Mouse (Mus musculus) 416B (cell line): ENCODE measurements around the gene Gm20696.
A peak's percentile ranks its signal among the peaks of the same experiment; 100 is the strongest.

Source experiments
- DNase-seq: peaks from one replicate; pipeline ENCODE4 v3.0.0; 2011; ENCODE audit warnings: low read depth

Gene Gm20696

DNA sequence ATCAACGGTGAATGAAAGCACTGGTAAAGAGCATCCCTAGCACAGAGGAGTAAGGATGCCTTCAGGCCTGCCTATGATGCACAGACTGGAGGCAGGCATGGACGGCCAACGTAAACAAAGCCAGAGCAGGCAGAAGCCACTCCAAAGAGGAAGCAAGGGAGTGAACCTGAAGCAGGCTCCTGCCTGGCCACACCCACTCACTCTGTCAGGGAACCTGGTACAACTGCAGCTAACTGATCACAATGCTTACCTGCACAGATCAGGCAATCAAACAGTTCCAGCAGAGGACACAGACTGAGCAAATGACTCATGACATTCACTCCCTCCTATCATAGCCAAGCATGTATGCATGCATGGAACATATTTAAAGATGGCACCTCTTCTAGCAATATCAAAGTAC is 381.6 kb downstream of the Gm20696 start:
- no peak for DNase-seq

DNA sequence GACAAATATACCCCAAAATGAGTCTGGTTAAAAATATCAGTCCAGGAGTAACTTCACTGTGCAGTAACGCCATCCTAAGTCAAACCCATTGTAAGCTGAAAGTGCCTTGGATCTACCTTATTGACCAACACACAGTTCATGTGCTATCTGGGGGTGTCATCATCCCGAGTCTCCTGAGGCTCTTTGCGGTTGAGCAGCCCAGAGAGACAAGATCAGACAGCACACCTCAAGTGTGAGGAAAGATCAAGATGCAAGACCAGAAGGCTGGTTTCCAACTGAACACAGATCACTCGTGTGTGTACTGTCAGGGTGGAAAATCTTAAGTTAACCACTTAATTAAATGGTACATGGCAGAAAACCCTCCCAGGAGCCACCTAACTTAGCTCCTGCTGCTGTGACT is 382.6 kb downstream of the Gm20696 start:
- DNase-seq = no peak

DNA sequence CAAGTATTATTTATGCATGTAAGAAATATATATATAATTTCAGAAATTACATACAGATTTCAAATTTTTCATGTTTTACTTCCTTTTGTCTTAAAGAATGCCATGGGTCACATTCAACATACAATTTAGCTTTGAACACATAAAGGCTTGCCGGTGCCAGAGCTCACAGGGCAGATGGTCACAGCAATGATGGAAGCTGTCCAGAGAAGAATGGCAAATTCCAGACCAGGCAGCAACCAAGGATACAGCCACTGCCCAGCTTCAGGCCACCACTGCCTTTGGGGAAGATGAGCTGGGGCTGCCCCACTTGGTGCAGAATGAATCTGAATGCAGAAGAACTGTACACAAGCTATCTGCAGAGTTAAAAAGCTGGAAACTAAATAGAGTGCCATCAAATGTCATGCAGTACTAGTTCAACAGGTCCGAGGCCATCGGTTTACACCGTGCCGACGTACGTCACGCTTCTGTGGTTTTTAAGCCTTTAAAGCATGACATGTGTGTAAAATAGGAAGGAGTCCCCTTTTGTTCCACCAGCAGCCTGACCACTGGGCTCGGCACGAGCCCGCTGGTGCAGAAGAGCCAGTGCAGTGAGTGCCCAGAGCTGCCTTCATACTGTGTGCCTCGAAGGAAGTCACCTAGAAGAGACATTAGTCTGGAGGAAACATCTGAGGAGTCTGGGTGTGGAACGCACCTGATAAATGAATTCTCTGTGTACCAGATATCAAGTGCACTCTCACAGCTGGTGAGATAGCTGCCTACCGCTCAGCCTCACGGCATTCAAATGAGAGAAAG is 383.5 kb downstream of the Gm20696 start:
- no peak for DNase-seq

DNA sequence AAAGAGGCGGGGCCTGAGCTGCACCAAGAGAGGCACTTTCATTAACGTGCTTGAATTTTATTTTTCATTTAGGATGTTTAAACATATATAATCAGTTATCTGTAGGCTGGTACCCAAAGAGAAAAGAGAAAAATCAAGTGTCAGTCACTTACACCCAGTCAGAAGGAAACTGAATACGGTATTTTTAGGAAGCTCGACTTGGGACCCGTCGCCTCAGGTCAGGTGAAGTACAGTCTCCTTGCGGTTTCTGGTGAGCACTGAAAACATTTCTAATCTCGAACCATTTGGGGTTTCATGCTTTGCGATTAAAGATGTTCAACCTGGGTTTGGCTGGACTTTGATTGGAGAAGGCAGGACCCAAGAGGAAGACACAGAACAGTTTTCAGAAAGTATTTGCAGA is 385.2 kb downstream of the Gm20696 start:
- DNase-seq = no peak

DNA sequence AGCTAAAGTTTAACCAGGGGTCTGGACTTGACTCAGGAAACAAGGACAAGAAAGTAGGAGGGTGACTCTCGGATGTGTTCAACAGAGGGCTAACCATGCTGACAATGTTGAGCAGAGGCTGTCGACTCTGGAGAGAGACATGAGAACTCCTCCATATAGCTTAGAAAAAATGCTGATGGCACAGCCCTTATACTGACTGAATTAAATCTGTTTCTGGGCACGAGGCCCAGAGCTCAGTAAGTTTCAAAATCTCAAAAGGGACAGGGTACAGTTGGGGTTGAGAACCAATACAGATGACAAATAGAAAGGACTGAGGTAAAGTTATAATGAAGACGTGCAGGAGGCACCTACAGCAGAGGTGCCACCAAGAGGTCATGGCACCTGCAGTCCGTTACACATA is 386.0 kb downstream of the Gm20696 start:
- DNase-seq = no peak

DNA sequence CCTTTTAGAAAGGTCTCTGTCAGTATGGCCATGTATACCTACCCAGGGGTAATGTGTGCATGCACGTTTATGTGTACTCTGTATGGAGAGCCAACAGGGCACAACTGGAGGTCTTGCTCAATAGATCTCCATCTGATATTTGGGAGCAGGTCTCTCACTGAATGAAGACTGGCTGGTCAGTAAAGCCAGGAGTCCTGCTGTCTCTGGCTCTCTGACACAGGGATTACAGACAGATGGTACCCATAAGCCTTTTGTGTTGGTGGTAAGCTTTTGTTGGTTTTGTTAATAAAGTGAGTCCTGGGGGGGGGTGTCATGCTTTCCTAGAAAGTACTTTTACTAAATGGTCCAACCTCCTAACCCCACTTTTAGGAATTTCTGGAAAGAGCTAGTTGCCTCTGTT is 389.3 kb downstream of the Gm20696 start:
- no peak for DNase-seq

DNA sequence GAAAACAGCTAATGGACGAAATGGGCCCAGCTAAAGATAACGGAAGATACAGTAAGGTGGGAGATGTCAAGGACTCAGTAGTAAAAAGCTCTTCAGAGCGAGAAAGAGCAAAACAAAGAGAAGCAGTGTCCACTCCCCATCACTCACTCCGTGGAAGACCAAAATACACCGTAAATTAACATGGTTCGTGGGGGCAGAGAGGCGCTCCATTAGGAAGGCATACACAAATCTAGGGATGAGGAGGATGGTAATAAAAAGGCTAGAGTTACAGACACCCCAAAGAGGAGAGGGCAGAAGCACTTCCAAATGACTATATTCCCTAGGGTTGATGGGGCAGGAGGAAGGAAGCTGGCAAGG is 390.3 kb downstream of the Gm20696 start:
- DNase-seq = no peak

DNA sequence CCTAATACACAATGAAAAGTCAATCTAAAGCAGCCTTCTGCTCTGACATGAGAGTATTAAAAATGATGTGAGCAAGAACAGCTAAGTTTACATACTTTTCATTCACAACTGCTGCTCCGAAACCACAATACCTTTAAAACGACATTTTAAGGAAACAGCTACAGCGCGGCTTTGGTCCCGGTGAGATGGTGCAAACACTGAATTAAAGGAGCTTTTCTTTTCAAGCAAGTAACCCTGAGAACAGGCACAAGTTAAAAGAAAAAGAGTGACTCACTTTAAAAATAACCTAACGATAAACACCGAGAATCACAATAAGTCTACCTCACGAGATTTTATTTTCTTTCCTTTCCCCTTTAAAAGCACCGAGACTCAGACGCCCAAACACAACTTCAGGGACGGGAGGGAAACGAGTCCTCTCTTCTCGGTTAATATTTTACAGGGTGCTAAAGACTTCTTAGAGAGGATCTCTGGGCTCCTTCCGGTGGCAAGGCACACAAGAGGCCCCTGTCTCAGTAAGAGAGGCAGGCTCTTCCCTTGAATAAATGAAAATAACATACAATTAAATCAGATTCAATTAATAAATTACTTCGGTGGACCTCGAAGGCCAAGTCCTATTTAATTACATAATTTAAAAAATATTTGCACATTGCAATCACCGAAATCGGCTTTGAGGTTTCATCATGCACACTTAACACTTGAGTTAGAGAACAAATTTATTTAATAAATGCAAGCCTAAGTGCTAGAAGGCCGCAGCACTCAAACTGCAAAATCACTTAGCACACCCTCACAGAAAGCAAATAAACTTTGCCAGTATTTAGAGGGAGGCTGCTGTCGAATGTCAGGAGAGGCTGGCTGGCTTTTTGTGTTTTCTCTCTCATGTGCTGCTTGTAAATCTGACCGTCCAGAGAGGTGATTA is 391.0 kb downstream of the Gm20696 start:
- DNase-seq = no peak

DNA sequence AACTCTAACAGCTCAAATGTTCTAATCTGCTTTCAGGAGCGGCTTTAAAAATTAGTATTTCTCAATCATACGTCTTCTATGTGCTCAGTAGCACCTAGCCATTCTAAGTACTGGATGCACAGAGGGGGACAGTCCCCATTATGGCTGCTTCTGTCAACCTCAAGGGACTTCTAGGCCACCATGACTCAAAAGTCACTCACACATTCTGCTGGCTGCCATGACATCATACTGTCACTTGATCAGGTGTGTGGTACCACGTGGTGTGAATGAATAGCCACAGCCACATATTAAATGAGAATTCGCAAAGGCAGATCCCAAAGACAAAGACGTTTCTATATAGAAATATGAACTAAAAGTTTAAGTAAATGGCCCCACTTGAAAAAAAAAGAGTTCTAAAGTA is 391.9 kb downstream of the Gm20696 start:
- no peak for DNase-seq

DNA sequence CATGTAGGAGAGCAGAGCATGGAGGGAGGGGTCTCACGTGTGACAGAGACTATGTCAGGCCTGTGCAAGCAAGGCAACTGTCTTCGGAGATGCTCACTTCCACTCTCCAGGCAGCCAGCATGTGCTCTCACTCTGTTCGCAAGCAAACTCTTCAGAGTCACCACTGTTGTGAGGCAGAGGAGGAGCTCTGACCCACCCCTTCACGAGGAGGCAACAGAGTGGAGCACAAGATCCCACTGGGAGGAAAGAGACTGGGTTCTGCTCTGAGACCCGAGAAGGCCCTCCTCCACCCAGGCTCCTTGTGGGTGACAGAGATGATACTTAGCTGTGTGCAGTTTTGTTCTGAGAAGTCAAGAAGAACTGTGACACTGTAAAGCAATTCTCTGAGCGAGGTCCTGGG is 392.4 kb downstream of the Gm20696 start:
- DNase-seq = no peak

DNA sequence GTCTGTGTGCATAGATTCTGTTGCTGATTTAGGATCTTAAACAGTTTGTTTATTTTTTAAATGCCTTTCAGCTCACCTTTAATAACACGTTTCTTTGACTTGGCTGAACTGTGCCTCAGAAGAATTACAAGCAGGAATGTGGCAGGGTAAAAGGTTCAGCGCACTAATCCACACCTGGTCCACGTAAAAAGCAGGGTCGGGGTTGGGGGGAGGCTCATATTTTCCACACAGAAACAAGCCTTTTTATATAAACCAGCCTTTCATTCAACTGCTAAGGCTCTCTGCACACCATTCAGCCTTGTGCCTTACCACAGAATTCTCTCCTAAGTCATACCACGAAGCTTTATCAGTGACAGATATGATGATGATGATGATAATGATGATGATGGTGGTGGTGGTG is 393.4 kb downstream of the Gm20696 start:
- no peak for DNase-seq

DNA sequence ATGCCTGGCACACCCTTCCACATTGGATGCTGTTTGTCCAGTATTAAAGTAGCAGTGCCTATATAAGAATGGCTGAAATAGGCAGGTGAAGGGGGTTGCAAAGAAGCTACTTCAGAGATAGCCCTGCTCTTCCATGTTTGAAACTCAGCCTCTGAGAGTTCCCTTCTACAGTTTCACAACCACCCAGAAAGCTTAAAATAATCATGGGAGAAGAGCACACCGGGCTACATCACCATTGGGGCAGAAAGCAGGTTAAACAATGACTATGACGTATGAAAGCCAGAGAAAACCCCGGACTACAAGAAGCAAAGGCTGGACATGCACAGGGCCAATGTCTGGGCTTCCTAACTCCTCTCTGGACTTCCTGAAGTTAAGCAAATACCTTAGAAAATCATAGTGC is 394.4 kb downstream of the Gm20696 start:
- no peak for DNase-seq

DNA sequence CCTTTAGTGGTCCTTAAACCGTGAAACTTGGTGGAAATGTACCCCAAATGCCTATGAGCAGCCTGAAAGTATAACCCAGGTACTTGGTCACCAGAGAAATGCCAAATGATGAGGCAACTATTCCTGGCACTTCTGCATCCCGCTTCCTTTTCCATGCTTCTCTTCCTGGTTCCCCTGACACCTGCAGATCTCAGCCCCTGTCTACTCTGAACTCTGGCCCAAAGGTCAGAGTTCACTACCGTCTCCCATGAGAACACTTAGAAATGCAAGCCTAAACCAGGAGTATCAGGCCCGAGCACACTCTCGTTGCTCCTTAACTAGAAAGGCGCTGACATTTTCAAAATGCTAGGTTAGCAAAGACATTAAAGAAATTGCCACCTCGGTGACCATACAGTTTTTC is 394.9 kb downstream of the Gm20696 start:
- DNase-seq = no peak

DNA sequence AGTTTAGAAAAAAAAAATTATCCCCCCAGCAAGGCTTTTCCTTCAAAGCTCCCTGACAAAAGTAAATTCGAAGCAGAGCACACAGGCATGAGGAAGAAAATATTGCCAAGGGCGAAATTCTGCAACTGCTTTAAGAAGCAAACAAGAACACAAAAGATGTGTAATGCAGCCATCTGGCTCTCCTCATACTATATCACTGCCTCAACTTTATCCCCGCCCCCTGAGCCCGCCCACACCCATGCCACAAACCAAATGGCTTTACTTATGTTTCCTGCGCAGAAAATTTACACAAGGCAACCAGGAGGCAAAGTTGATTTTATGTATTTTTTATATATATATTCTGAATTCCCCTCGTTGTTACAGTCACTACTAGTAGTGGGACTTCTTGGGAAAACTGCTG is 396.7 kb downstream of the Gm20696 start:
- no peak for DNase-seq

DNA sequence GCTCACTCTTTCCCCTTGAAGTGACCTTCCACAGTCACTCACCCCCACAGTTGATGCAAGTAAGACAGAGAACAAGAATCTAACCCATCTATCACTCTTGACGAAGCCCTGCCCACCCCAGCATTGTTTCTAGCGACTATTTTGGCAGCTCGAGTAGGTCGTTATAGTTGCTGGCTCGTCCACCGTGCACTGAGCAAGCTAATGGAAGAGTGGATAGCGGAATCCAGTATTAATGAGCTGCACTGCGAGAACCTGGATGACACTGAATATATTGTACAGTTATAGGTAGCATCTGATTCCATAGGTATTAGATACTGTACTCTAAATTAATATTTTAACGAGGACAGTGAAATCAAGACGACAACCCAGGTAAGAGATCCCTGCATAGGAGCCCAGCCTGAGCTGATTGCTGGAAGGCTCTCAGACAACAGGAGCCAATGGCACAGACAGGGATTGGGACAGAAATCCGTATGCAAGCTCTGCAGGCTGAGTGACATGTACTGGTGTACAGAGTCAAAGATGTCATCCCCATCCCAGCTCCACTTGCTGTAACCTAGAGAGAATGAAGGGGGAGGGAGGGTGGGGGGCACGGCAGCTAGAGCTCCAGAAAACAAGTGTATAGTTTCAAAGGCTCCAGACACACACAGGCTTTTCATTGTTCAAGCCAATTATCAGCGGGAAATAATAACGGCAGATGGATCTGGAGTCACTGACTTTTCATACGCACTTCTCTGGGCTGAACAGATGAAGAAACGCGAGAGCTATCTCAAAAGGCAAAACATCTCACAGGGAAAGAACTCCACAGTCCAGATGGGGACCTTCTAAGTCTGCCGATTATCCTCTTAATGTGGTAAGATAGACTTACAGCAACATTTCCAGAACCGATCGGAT is 398.2 kb downstream of the Gm20696 start:
- DNase-seq = no peak

DNA sequence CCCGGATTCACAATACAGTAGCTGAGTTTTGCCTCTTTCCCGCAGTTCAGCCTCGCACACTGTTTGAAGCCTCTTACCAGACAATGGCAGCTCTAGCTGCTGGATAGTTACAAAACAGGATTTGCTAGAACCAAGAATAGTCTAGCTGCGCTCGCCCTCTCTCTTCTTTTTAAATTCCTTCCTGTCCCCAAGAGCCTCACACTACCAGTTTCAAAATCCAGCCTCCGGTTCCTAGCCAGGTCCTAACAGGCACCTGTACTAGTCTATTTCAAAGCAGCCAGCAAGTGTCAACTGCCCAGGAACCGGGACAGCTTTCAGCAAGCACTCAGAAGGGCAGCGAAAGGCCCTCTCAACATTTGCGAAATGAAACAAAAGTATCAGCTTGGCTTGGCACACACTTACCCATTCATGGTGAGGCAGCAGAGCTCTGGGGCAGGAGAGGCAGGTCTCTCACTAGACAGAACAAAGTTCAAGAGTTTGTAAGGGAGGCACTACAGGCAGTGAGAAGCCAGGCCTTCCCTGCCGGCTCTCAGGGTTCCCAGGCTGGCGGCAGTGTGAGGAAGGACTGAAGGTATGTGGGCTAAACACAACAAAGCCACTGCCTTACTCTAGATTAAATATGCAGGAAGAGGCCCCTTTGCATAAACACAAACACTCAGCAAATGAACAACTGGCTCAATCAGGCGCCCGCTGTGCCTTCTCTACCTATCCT is 400.5 kb downstream of the Gm20696 start:
- no peak for DNase-seq

DNA sequence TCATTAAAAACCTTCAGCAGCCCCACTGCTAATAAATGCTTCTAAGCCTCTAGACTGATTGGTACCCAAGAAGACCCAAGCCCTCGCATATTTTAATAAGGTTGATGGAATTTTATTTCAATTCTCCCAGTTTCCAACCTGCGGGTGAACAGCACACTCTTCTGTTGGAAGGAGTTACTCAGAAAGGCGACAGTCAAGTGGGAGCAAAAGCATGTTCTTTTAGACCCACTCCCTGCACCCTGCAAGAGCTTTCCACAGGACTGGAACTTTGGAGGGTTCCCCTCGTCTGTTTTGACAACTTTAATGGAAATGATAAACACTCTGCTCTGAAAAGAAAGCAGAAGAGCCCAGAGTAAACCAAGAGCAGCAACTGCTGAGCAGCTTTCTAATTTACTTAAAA is 401.4 kb downstream of the Gm20696 start:
- no peak for DNase-seq

DNA sequence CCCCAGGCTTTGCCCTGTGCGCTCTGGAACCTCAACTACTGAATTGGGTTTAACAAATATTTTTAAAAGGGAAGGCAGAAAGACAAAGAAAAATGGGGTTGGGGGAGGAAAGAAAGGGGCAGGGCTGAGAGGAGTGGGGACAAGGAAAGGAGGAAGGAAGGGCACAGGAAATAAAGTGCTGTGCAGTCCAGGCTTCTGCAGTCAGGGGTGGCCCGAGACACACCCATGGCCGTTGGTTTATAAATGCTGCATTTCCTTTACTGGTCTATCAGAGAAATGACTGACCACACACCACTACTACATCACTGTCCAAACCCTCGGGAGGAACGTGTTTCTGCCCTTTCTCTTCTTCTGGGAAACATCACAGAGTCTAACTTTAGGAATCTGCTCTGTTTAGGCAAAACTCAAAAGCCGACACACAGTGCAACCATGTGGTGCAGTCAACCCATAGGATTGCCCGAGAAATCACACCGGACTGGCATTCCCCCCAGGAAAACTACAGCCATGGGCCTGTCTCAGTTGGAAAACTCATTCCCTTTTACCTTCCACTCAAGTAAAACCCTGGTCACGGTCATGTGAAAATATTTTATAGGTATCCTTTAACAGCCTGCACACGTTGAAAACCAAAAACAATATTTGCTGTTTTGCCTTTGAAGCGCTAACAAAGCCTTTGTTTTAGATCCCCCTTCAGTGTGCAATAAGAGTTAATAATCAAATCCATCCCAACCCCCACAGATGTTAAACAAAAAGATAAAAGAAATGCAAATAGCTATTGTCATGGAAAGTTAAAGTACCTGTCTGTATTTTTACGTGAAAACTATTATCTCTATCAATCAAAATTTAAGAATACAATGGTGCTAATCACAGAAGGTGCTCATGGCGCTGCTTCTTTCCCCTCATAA is 402.2 kb downstream of the Gm20696 start:
- peak; percentile 87 for DNase-seq

DNA sequence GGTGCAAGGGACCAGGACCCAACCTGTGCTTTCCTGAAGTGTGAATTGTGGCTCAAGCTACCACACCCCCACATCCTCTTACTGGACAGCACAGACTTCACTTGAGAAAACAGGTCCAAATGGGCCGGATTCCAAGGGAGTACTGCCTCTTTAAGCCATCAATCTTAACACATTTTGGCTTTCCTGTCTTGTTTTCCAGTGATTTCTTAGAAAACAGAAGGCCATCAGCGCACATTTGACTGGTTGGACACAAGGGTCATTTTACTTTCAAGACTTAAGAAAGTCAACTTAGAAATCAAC is 402.8 kb downstream of the Gm20696 start:
- no peak for DNase-seq

DNA sequence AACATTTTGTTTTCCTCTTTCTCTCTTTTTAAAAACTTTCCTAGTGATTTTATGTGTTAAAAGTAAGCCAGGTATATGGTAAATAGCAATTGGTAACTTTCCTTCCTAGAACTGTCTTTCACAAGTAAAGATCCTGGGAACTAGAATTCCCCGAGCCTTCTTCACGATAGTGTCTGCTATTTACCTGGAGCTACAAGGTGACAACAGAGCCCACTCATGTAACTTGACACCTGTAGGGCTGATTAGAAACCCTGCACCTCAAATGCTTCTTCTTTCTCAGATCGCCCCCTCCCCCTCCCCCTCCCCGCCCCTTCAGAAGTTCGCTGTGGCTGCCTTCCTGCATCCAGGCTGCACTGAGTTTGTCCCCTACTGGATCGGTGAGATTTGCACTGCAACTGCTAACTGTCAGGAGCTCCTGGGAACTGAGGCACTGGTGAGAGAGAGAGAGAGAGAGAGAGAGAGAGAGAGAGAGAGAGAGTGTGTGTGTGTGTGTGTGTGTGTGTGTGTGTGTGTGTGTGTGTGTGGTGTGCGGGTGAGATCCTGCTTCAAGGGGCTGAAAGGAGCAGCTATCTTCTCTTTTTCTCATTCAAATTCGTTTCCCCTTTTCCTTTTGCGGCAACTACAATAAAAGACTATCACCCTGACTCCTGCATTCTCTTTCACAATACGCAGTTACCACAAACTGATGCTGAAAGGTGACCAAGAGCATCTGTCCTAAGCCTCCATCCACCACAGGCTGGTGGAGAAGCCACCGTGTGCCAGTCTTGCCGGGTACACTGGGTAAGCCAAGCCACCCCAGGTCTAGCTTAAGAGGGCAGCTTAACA is 403.3 kb downstream of the Gm20696 start:
- peak; percentile 89 for DNase-seq
